Mouse (Mus musculus): ENCODE measurements around the gene Aim2. TPM values are rescaled to one million over a fixed set of nuclear protein-coding genes. Genes with fewer than 3 reads are reported as not detected.
"Not testable (repeated sequence)": the region's sequence is repeated elsewhere in the genome, so short reads cannot be mapped to it uniquely, and the experiment has no call there.

Gene Aim2
- 0.37 and 3.0 TPM in 2 replicates for total RNA-seq (2021)
- long read RNA-seq, experiment 1, result 0 reads
- long read RNA-seq, experiment 2, result 0 reads

GRCm38 (mm10) chr1:173350372-173350957 lies at the start of gene Aim2:
Aim2 (plus strand) TSS chr1:173350879.
- no peak for DNase-seq

- not testable (repeated sequence) for DNase-seq
These were observed 47.9 kb upstream of the Aim2 start for GRCm38 (mm10) chr1:173302795-173303194.

- not testable (repeated sequence) for DNase-seq
These were observed 37.1 kb upstream of the Aim2 start for GRCm38 (mm10) chr1:173313535-173314050.

GRCm38 (mm10) chr1:173315725-173316124 lies 35.0 kb upstream of the Aim2 start:
- DNase-seq, result no peak

GRCm38 (mm10) chr1:173317925-173318477 lies 32.7 kb upstream of the Aim2 start:
- DNase-seq, result no peak

GRCm38 (mm10) chr1:173321593-173322248 lies 29.0 kb upstream of the Aim2 start:
- no peak for DNase-seq

GRCm38 (mm10) chr1:173322249-173322627 lies 28.4 kb upstream of the Aim2 start:
- DNase-seq, result no peak

GRCm38 (mm10) chr1:173323839-173324585 lies 26.7 kb upstream of the Aim2 start:
- DNase-seq, result peak; percentile 55

GRCm38 (mm10) chr1:173324961-173325360 lies 25.7 kb upstream of the Aim2 start:
- DNase-seq, result no peak

- no peak for DNase-seq
These were observed 25.3 kb upstream of the Aim2 start for GRCm38 (mm10) chr1:173325395-173325794.

- no peak for DNase-seq
These were observed 24.1 kb upstream of the Aim2 start for GRCm38 (mm10) chr1:173326552-173326951.

- no peak for DNase-seq
These were observed 22.2 kb upstream of the Aim2 start for GRCm38 (mm10) chr1:173328446-173328845.

- DNase-seq, result no peak
These were observed 21.5 kb upstream of the Aim2 start for GRCm38 (mm10) chr1:173329185-173329584.

- no peak for DNase-seq
These were observed 20.9 kb upstream of the Aim2 start for GRCm38 (mm10) chr1:173329743-173330142.

- no peak for DNase-seq
These were observed 18.3 kb upstream of the Aim2 start for GRCm38 (mm10) chr1:173332418-173332817.

- no peak for DNase-seq
These were observed 17.1 kb upstream of the Aim2 start, which contains the start of gene Ackr1 for GRCm38 (mm10) chr1:173333312-173334253. Ackr1 (minus strand) TSS chr1:173333750.

- no peak for DNase-seq
These were observed 14.8 kb upstream of the Aim2 start for GRCm38 (mm10) chr1:173335903-173336302.

- no peak for DNase-seq
These were observed 13.7 kb upstream of the Aim2 start for GRCm38 (mm10) chr1:173337008-173337407.

GRCm38 (mm10) chr1:173339543-173339942 lies 11.1 kb upstream of the Aim2 start:
- DNase-seq, result peak; percentile 59

- no peak for DNase-seq
These were observed 8.3 kb upstream of the Aim2 start for GRCm38 (mm10) chr1:173342425-173342824.

- no peak for DNase-seq
These were observed 6.7 kb upstream of the Aim2 start for GRCm38 (mm10) chr1:173343934-173344333.

All from adrenal gland, postnatal 14 days (tissue).